Mouse (Mus musculus): Measurements from ENCODE around the gene Klrk1. TPM values are rescaled to one million over a fixed set of nuclear protein-coding genes. Genes with fewer than 3 reads are reported as not detected.
"Not testable (repeated sequence)": the region's sequence is repeated elsewhere in the genome, so short reads cannot be mapped to it uniquely, and the experiment has no call there.

Klrk1 gene
- 0.30 and 0.52 TPM in 2 replicates for polyA plus RNA-seq (2015; fragmentation: Nextera tagmentation; extraction: Ambion mirVana)

DNA sequence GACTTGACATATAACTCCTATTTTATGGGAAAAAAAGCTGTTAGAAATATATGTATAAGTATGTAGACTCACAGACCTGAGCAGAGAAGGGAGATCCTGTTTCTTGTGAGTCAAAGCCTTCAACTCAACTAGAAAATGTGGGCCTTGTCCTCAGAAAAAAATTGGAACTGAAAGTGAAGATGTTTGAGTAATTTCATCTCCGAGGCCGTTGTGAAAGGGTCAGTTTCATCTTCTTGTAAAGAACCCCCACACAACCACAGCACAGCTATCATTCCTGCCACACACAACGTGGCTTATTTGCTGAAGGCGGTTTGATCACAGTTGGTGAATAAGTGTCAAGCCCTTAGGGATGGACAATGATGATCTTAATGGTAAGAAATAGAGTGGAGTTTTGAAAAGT is at the start of gene Klrk1:
Gene Klrk1 (minus strand): TSS at position 130 of the 400 bp plus-strand sequence.
- Histone ChIP-seq H3K27ac (ENCODE audit: low read length) (no peak within 1 kb of the TSS), H3K36me3 (ENCODE audit: control insufficient read depth, insufficient read depth, low read length) (no peaks in the 10 kb centered on the region), H3K4me3 (ENCODE audit: low read length) (no peak within 1 kb of the TSS), H3K4me2 (ENCODE audit: low read depth, low read length) (no peak within 1 kb of the TSS), H3K4me1 (replicated peaks; ENCODE audit: control insufficient read depth, insufficient read depth, low read length) (no peaks in the 10 kb centered on the region), H3K9me3 (ENCODE audit: control insufficient read depth, low read length) (no peaks in the 10 kb centered on the region), H3K27me3 (ENCODE audit: control insufficient read depth, insufficient read depth, low read depth, low read length) (no peaks in the 10 kb centered on the region), H3K9ac (ENCODE audit: low read length) (no peak within 1 kb of the TSS)
- WGBS = 73% methylated on average over 4 of the region's 4 CpGs
- no peak for ATAC-seq (ENCODE audit: low read depth)

- not testable (repeated sequence) for H3K4me3 ChIP-seq (ENCODE audit: low read length); H3K36me3 ChIP-seq (ENCODE audit: control insufficient read depth, insufficient read depth, low read length); H3K27ac ChIP-seq (ENCODE audit: low read length); H3K27me3 ChIP-seq (ENCODE audit: control insufficient read depth, insufficient read depth, low read depth, low read length); H3K9ac ChIP-seq (ENCODE audit: low read length); H3K4me1 ChIP-seq (replicated peaks; ENCODE audit: control insufficient read depth, insufficient read depth, low read length); H3K9me3 ChIP-seq (ENCODE audit: control insufficient read depth, low read length); ATAC-seq (ENCODE audit: low read depth); H3K4me2 ChIP-seq (ENCODE audit: low read depth, low read length)
- 40% methylated on average over 1 of the region's 3 CpGs for WGBS
These were observed 37.6 kb upstream of the Klrk1 start for GRCm38 (mm10) chr6:129661301-129661700.

GRCm38 (mm10) chr6:129660589-129660988 is 36.9 kb upstream of the Klrk1 start, which contains the start of gene Klrc2:
TSS of gene Klrc2 (minus strand) at chr6:129660689.
- not testable (repeated sequence) for H3K4me2 ChIP-seq (ENCODE audit: low read depth, low read length); H3K4me1 ChIP-seq (replicated peaks; ENCODE audit: control insufficient read depth, insufficient read depth, low read length); H3K27me3 ChIP-seq (ENCODE audit: control insufficient read depth, insufficient read depth, low read depth, low read length); H3K9ac ChIP-seq (ENCODE audit: low read length); H3K4me3 ChIP-seq (ENCODE audit: low read length); ATAC-seq (ENCODE audit: low read depth); H3K36me3 ChIP-seq (ENCODE audit: control insufficient read depth, insufficient read depth, low read length); H3K27ac ChIP-seq (ENCODE audit: low read length); H3K9me3 ChIP-seq (ENCODE audit: control insufficient read depth, low read length)
- 63% methylated on average over 4 of the region's 4 CpGs for WGBS

DNA sequence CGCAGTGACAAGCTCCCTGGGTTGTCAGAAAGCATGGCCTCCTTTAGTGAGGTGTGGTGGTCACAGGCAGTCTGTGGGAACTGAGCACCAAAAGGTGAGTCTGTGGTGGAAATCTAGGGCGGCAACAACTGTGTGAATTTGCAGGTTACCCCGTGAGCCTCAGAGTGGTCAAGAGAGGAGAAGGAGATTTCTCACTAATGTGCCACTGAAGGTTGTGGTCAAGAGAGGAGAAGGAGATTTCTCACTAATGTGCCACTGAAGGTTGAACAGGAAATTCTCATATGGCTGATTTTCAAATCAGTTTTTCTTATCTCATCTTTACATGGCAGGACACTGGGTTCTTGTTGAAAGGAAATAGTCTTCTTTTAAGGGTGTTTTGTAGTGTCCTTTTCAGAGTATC is 20.4 kb upstream of the Klrk1 start:
- not testable (repeated sequence) for H3K36me3 ChIP-seq (ENCODE audit: control insufficient read depth, insufficient read depth, low read length)

DNA sequence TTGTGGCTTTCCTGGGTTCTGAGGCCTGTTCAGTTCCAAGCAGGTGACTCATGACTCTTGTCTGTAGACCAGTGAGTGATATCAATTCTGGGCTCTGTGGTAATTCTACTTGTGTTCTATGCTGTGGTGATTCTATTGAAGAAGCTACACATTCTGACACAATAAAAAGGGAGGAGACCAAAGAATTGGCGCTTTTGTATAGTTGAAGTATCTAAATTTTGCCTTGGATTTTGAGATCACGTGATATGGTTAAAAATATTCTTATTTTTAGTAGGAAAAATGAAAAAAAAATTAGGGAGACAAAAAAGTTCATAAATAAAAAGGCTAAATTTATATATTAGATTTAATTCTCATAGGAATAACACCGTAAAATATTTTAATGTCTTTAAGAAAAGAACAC is 19.6 kb upstream of the Klrk1 start, which contains the start of gene Klrc3:
Gene Klrc3 (minus strand): TSS at position 101 of the 400 bp plus-strand sequence.
- ATAC-seq (ENCODE audit: low read depth); H3K4me2 ChIP-seq (ENCODE audit: low read depth, low read length); H3K9me3 ChIP-seq (ENCODE audit: control insufficient read depth, low read length); H3K4me3 ChIP-seq (ENCODE audit: low read length); H3K36me3 ChIP-seq (ENCODE audit: control insufficient read depth, insufficient read depth, low read length); H3K27me3 ChIP-seq (ENCODE audit: control insufficient read depth, insufficient read depth, low read depth, low read length); H3K9ac ChIP-seq (ENCODE audit: low read length); H3K27ac ChIP-seq (ENCODE audit: low read length); H3K4me1 ChIP-seq (replicated peaks; ENCODE audit: control insufficient read depth, insufficient read depth, low read length): not testable (repeated sequence)
- WGBS = 81% methylated on average over 3 of the region's 3 CpGs

More for the DNA sequence above, 20.4 kb upstream of the Klrk1 start:
- H3K27ac ChIP-seq (ENCODE audit: low read length); H3K4me1 ChIP-seq (replicated peaks; ENCODE audit: control insufficient read depth, insufficient read depth, low read length); H3K4me3 ChIP-seq (ENCODE audit: low read length); ATAC-seq (ENCODE audit: low read depth); H3K9ac ChIP-seq (ENCODE audit: low read length); H3K27me3 ChIP-seq (ENCODE audit: control insufficient read depth, insufficient read depth, low read depth, low read length); H3K9me3 ChIP-seq (ENCODE audit: control insufficient read depth, low read length); H3K4me2 ChIP-seq (ENCODE audit: low read depth, low read length): not testable (repeated sequence)
- WGBS = no CpG with 5 or more reads among the region's 3 CpGs

GRCm38 (mm10) chr6:129631046-129631445 is 7.4 kb upstream of the Klrk1 start:
- H3K9ac ChIP-seq (ENCODE audit: low read length); H3K9me3 ChIP-seq (ENCODE audit: control insufficient read depth, low read length); H3K27me3 ChIP-seq (ENCODE audit: control insufficient read depth, insufficient read depth, low read depth, low read length); H3K4me3 ChIP-seq (ENCODE audit: low read length); H3K4me1 ChIP-seq (replicated peaks; ENCODE audit: control insufficient read depth, insufficient read depth, low read length); H3K36me3 ChIP-seq (ENCODE audit: control insufficient read depth, insufficient read depth, low read length); ATAC-seq (ENCODE audit: low read depth); H3K4me2 ChIP-seq (ENCODE audit: low read depth, low read length); H3K27ac ChIP-seq (ENCODE audit: low read length): not testable (repeated sequence)
- WGBS = 72% methylated on average over 2 of the region's 2 CpGs

- no peak overlapping the region for H3K4me2 ChIP-seq (ENCODE audit: low read depth, low read length)
- no peaks in the 10 kb centered on the region for H3K27me3 ChIP-seq (ENCODE audit: control insufficient read depth, insufficient read depth, low read depth, low read length)
- H3K36me3 ChIP-seq (ENCODE audit: control insufficient read depth, insufficient read depth, low read length) = no peaks in the 10 kb centered on the region
- no peak overlapping the region for H3K4me3 ChIP-seq (ENCODE audit: low read length)
- H3K9ac ChIP-seq (ENCODE audit: low read length) = no peak overlapping the region
- ATAC-seq (ENCODE audit: low read depth) = no peak
- H3K4me1 ChIP-seq (replicated peaks; ENCODE audit: control insufficient read depth, insufficient read depth, low read length) = no peaks in the 10 kb centered on the region
- no peaks in the 10 kb centered on the region for H3K9me3 ChIP-seq (ENCODE audit: control insufficient read depth, low read length)
- H3K27ac ChIP-seq (ENCODE audit: low read length) = no peak overlapping the region
These were observed 15.3 kb downstream of the Klrk1 start for GRCm38 (mm10) chr6:129608372-129608771.

DNA sequence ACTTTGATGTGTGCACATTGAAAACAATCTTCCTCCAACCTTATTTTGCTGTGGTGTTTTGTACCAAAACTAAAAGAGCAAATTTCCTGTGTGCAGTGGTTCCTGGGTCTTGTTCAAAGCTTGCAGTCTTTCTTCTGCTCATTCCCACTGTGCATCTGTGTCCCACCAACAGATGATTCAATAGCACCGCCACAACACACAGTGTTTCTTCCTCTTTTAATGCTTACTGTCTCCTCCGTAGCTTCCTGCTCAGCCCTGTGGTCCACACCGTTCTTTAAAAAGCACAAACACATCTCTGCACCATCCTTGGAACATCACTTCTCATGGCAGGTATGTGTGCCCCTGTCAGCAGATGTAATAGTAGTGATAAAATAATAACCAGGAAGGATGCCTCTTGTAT is 32.2 kb downstream of the Klrk1 start, which contains the start of gene Klrd1:
Gene Klrd1 (plus strand): TSS at position 275 of the 400 bp plus-strand sequence.
- H3K9me3 ChIP-seq (ENCODE audit: control insufficient read depth, low read length) = no peaks in the 10 kb centered on the region
- H3K4me2 ChIP-seq (ENCODE audit: low read depth, low read length) = no peak within 1 kb of the TSS
- H3K9ac ChIP-seq (ENCODE audit: low read length) = no peak within 1 kb of the TSS
- H3K4me3 ChIP-seq (ENCODE audit: low read length) = no peak within 1 kb of the TSS
- no peaks in the 10 kb centered on the region for H3K4me1 ChIP-seq (replicated peaks; ENCODE audit: control insufficient read depth, insufficient read depth, low read length)
- H3K36me3 ChIP-seq (ENCODE audit: control insufficient read depth, insufficient read depth, low read length) = no peaks in the 10 kb centered on the region
- H3K27ac ChIP-seq (ENCODE audit: low read length) = no peak within 1 kb of the TSS
- no peak for ATAC-seq (ENCODE audit: low read depth)
- 76% methylated on average over 3 of the region's 3 CpGs for WGBS
- no peaks in the 10 kb centered on the region for H3K27me3 ChIP-seq (ENCODE audit: control insufficient read depth, insufficient read depth, low read depth, low read length)

- Histone ChIP-seq H3K4me2 (ENCODE audit: low read depth, low read length) (no peak overlapping the region), H3K27ac (ENCODE audit: low read length) (no peak overlapping the region), H3K4me1 (replicated peaks; ENCODE audit: control insufficient read depth, insufficient read depth, low read length) (no peaks in the 10 kb centered on the region), H3K36me3 (ENCODE audit: control insufficient read depth, insufficient read depth, low read length) (no peaks in the 10 kb centered on the region), H3K27me3 (ENCODE audit: control insufficient read depth, insufficient read depth, low read depth, low read length) (no peaks in the 10 kb centered on the region), H3K4me3 (ENCODE audit: low read length) (no peak overlapping the region), H3K9me3 (ENCODE audit: control insufficient read depth, low read length) (no peaks in the 10 kb centered on the region), H3K9ac (ENCODE audit: low read length) (no peak overlapping the region)
- 64% methylated on average over 3 of the region's 3 CpGs for WGBS
- no peak for ATAC-seq (ENCODE audit: low read depth)
These were observed 40.6 kb downstream of the Klrk1 start for GRCm38 (mm10) chr6:129583014-129583413.

DNA sequence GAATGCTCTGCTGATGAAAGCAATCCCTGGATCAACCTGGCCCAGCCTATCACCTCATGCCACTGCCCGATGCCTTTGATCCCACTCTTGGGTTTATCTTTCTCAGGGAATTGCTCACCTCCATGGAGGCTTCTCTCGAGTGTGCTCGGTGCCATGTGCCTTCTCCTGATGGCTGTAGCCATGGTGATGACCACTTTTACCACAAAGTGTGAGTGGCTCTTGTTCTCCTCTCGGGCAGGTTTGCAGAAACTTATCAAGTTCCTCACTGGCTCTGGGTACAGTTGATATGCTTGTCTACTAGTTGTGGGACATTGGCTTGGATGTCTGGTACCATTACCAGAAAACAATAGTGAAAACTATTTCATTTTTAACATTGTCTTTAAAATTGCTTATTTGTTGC is 41.8 kb downstream of the Klrk1 start:
- no peaks in the 10 kb centered on the region for H3K9me3 ChIP-seq (ENCODE audit: control insufficient read depth, low read length)
- H3K27me3 ChIP-seq (ENCODE audit: control insufficient read depth, insufficient read depth, low read depth, low read length) = no peaks in the 10 kb centered on the region
- H3K36me3 ChIP-seq (ENCODE audit: control insufficient read depth, insufficient read depth, low read length) = no peaks in the 10 kb centered on the region
- no peak overlapping the region for H3K27ac ChIP-seq (ENCODE audit: low read length)
- no peak for ATAC-seq (ENCODE audit: low read depth)
- H3K4me3 ChIP-seq (ENCODE audit: low read length) = no peak overlapping the region
- 37% methylated on average over 4 of the region's 4 CpGs for WGBS
- H3K4me1 ChIP-seq (replicated peaks; ENCODE audit: control insufficient read depth, insufficient read depth, low read length) = no peaks in the 10 kb centered on the region
- H3K4me2 ChIP-seq (ENCODE audit: low read depth, low read length) = no peak overlapping the region
- no peak overlapping the region for H3K9ac ChIP-seq (ENCODE audit: low read length)

All from lung, embryonic 16.5 days (tissue).